Mouse (Mus musculus): ENCODE measurements around the gene AA467197. TPM values are rescaled to one million over a fixed set of nuclear protein-coding genes. Genes with fewer than 3 reads are reported as not detected.

The AA467197 gene
- total RNA-seq (2021) (under 1 TPM; 0.36 to 0.44 TPM), polyA plus RNA-seq (2012; rRNA removed) (0.38 TPM in 1 of 2 replicates, not detected in the other)
- long read RNA-seq = 0 reads

DNA sequence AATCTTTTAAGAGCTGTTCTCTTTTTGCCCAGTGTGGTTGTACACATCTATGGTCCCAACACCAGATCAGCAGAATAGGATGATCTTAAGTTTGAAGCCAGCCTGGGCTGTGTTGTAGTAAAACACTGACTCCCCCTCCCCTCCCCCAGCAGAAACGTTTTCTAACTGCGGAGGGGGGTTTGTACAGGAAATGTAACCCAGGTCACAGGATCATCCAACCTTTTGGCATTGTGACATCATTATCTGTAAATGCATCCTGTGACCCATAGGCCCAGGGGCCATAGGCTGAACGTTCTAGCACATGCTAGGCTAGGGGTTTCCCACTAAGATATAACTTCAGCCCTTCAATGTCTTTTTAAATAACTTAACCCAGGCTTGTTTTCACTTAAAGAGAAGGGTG lies at the start of gene AA467197:
AA467197 (plus strand) TSS at position 301 of the 400 bp plus-strand sequence.
- Histone ChIP-seq H3K4me1 (ENCODE audit: control insufficient read depth, insufficient read depth, low read length) (peaks cover 1% of the 10 kb centered on the region; the same call in 1 of the 2 replicates), H3K4me3 (peak within 1 kb of the TSS; percentile 31), H3K27me3 (ENCODE audit: control insufficient read depth, insufficient read depth, low read length) (no peaks in the 10 kb centered on the region), H3K36me3 (ENCODE audit: control insufficient read depth, insufficient read depth, low read length) (peaks cover 4% of the 10 kb centered on the region; the same call in 1 of the 2 replicates), H3K79me2 (replicated peaks; ENCODE audit: control insufficient read depth, insufficient read depth, low read length) (no peaks in the 10 kb centered on the region), H3K9ac (ENCODE audit: low read depth, low read length) (no peak within 1 kb of the TSS), H3K27ac (no peak within 1 kb of the TSS)
- intact Hi-C loops (cut with DNase I) = loop anchor here (1.0 to 10.0 kb wide), 2 partner anchors 30 to 118 kb away; no protein-coding TSS in a partner anchor
- DNase-seq = no peak
- no peak for TF ChIP-seq POLR2A (IDR thresholded peaks at IDR 0.05; ENCODE audit: insufficient read depth, low read depth, low read length)
- TF ChIP-seq CTCF (IDR thresholded peaks at IDR 0.05) = no peak
- TF ChIP-seq EP300 (IDR thresholded peaks at IDR 0.05; ENCODE audit: insufficient read depth, low read depth, low read length) = no peak
- 32% methylated on average over 3 of the region's 3 CpGs for WGBS

DNA sequence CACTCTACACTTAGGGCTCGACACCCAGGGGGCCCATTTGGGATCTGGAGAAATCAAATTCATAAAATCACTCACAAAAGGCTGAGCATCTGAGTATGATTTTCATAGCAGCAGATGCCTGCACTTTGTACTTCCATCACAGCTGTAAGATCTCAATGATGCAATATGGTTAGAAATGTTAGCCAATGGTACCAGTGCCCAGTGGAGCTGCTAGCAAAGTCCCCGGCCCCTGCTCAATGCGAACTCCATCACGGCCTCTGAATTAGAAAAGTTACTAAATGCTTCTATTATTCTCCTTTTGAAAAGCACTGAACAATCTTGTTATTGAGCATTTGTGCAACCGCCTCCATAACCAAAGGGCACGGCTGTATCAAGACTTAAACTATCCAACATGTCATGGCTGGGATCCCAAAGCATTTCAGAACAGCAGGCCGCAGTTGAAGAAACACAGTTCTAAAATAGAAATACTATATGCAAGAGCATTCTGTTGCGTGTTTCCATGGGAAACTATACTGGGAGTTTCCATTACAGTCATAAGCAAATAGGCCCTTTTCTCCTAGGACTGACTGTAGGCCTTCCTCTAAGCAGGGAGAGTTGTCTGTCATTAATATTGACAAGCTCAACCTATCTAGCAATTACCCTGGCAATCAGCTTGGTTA lies 48.8 kb upstream of the AA467197 start:
- WGBS = 87% methylated on average over 8 of the region's 8 CpGs

DNA sequence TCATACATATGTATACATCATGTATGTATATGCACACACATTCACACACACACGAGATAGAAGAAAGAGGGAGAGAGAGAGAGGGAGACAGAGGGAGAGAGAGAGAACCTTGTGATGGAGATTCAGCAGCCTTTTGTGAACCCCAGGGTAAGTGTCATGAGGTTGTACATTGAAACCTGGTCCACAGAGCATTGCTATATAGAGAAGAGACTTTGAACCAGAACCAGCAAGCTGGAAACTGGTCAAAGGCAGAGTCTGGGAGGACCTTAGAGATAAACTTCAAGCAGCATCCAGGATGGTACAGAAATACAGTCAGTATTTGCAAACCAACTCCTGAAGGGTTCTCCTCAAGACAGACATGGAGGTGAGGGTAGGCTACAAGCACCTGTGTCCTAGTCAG lies 46.4 kb upstream of the AA467197 start:
- H3K79me2 ChIP-seq (replicated peaks; ENCODE audit: control insufficient read depth, insufficient read depth, low read length) = no peaks in the 10 kb centered on the region
- no peak overlapping the region for H3K27ac ChIP-seq
- no peaks in the 10 kb centered on the region for H3K36me3 ChIP-seq (ENCODE audit: control insufficient read depth, insufficient read depth, low read length)
- no peak overlapping the region for H3K4me3 ChIP-seq
- H3K27me3 ChIP-seq (ENCODE audit: control insufficient read depth, insufficient read depth, low read length) = no peaks in the 10 kb centered on the region
- WGBS = 72% methylated on average over 1 of the region's 1 CpGs
- TF ChIP-seq EP300 (IDR thresholded peaks at IDR 0.05; ENCODE audit: insufficient read depth, low read depth, low read length) = no peak
- TF ChIP-seq POLR2A (IDR thresholded peaks at IDR 0.05; ENCODE audit: insufficient read depth, low read depth, low read length) = no peak
- TF ChIP-seq CTCF (IDR thresholded peaks at IDR 0.05) = no peak
- H3K9ac ChIP-seq (ENCODE audit: low read depth, low read length) = no peak overlapping the region
- no peak for DNase-seq
- no peaks in the 10 kb centered on the region for H3K4me1 ChIP-seq (ENCODE audit: control insufficient read depth, insufficient read depth, low read length)
- intact Hi-C loops (cut with DNase I) = no loop called here

More for the DNA sequence above, 48.8 kb upstream of the AA467197 start:
- intact Hi-C loops (cut with DNase I) = no loop called here
- TF ChIP-seq CTCF (IDR thresholded peaks at IDR 0.05) (no peak), EP300 (IDR thresholded peaks at IDR 0.05; ENCODE audit: insufficient read depth, low read depth, low read length) (no peak), POLR2A (IDR thresholded peaks at IDR 0.05; ENCODE audit: insufficient read depth, low read depth, low read length) (no peak)
- Histone ChIP-seq H3K4me1 (ENCODE audit: control insufficient read depth, insufficient read depth, low read length) (no peaks in the 10 kb centered on the region), H3K4me3 (no peak overlapping the region), H3K79me2 (replicated peaks; ENCODE audit: control insufficient read depth, insufficient read depth, low read length) (no peaks in the 10 kb centered on the region), H3K27me3 (ENCODE audit: control insufficient read depth, insufficient read depth, low read length) (no peaks in the 10 kb centered on the region), H3K36me3 (ENCODE audit: control insufficient read depth, insufficient read depth, low read length) (no peaks in the 10 kb centered on the region), H3K27ac (no peak overlapping the region), H3K9ac (ENCODE audit: low read depth, low read length) (no peak overlapping the region)
- DNase-seq = no peak

DNA sequence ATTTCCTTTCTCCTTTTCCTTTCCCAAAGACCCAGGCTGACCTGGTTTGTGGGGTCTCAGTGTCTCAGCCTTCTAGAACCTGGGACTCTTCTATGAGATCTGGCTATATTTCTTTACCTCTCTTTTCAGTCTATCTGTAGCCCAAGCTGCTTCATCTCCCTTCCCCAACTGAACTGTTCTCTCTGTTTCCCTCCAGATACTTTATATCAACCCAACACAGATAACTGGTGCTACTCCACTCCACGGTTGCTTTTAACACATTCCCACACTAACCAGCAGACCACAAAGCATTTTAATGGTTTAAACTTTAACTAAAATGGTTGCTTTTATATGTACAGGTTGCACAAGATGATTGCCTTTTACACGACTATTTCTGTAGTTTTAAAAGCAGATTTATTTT lies 45.6 kb upstream of the AA467197 start:
- Histone ChIP-seq H3K36me3 (ENCODE audit: control insufficient read depth, insufficient read depth, low read length) (no peaks in the 10 kb centered on the region), H3K79me2 (replicated peaks; ENCODE audit: control insufficient read depth, insufficient read depth, low read length) (no peaks in the 10 kb centered on the region), H3K9ac (ENCODE audit: low read depth, low read length) (no peak overlapping the region), H3K4me1 (ENCODE audit: control insufficient read depth, insufficient read depth, low read length) (no peaks in the 10 kb centered on the region), H3K27me3 (ENCODE audit: control insufficient read depth, insufficient read depth, low read length) (no peaks in the 10 kb centered on the region), H3K27ac (no peak overlapping the region), H3K4me3 (no peak overlapping the region)
- 55% methylated on average over 2 of the region's 2 CpGs for WGBS
- no peak for DNase-seq
- intact Hi-C loops (cut with DNase I) = no loop called here
- TF ChIP-seq CTCF (IDR thresholded peaks at IDR 0.05) (no peak), EP300 (IDR thresholded peaks at IDR 0.05; ENCODE audit: insufficient read depth, low read depth, low read length) (no peak), POLR2A (IDR thresholded peaks at IDR 0.05; ENCODE audit: insufficient read depth, low read depth, low read length) (no peak)

DNA sequence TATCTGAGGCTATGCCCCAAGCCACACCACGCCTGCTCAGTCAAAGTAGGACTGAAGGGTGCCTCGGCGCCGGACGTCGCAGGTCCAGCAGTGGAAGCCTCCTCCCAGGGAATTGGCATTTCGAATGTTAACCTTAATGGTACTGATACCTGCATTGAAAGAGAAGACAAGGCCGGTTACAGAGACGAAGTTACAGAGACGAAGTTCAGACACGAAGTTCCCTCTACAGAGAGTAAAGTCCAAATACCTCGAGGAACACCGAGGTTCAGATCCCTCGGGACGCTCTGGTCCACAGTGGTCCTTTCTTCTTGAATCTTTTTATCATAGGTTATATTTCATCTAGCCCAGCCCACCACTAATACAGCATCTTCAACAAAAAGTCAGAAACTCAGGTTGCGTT lies 41.3 kb upstream of the AA467197 start:
- intact Hi-C loops (cut with DNase I) = no loop called here
- H3K27ac ChIP-seq = no peak overlapping the region
- no peaks in the 10 kb centered on the region; the same call in 1 of the 2 replicates for H3K4me1 ChIP-seq (ENCODE audit: control insufficient read depth, insufficient read depth, low read length)
- DNase-seq = no peak
- H3K4me3 ChIP-seq = no peak overlapping the region
- no peaks in the 10 kb centered on the region for H3K27me3 ChIP-seq (ENCODE audit: control insufficient read depth, insufficient read depth, low read length)
- no peak overlapping the region for H3K9ac ChIP-seq (ENCODE audit: low read depth, low read length)
- TF ChIP-seq EP300 (IDR thresholded peaks at IDR 0.05; ENCODE audit: insufficient read depth, low read depth, low read length) (no peak), CTCF (IDR thresholded peaks at IDR 0.05) (no peak), POLR2A (IDR thresholded peaks at IDR 0.05; ENCODE audit: insufficient read depth, low read depth, low read length) (no peak)
- WGBS = 89% methylated on average over 16 of the region's 16 CpGs
- H3K36me3 ChIP-seq (ENCODE audit: control insufficient read depth, insufficient read depth, low read length) = no peaks in the 10 kb centered on the region
- no peaks in the 10 kb centered on the region for H3K79me2 ChIP-seq (replicated peaks; ENCODE audit: control insufficient read depth, insufficient read depth, low read length)

DNA sequence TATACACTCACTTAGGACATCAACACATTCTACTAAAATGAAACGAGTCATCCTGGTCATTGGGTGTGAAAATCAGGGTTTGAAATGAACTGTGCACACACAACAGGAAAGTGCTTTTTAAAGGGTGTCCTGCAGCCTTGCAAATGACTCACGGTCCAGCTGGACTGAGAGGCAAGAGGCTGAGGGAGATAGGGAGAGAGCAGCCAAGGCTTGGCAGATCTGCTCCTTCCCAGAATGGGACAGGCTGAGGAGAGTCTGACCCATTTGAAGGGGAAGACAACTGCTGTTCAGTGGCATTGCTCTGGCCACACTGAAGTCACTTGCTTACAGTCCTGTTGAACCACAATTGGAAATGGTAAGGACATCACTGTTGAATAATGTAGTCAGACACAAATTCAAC lies 37.0 kb upstream of the AA467197 start:
- peak; percentile 27 to 35 for DNase-seq
- Histone ChIP-seq H3K4me3 (no peak overlapping the region), H3K27me3 (ENCODE audit: control insufficient read depth, insufficient read depth, low read length) (no peaks in the 10 kb centered on the region), H3K4me1 (ENCODE audit: control insufficient read depth, insufficient read depth, low read length) (no peaks in the 10 kb centered on the region; the same call in 1 of the 2 replicates), H3K79me2 (replicated peaks; ENCODE audit: control insufficient read depth, insufficient read depth, low read length) (no peaks in the 10 kb centered on the region), H3K9ac (ENCODE audit: low read depth, low read length) (no peak overlapping the region), H3K36me3 (ENCODE audit: control insufficient read depth, insufficient read depth, low read length) (no peaks in the 10 kb centered on the region), H3K27ac (no peak overlapping the region)
- intact Hi-C loops (cut with DNase I) = no loop called here
- 44% methylated on average over 2 of the region's 2 CpGs for WGBS
- TF ChIP-seq EP300 (IDR thresholded peaks at IDR 0.05; ENCODE audit: insufficient read depth, low read depth, low read length) = no peak
- no peak for TF ChIP-seq POLR2A (IDR thresholded peaks at IDR 0.05; ENCODE audit: insufficient read depth, low read depth, low read length)
- no peak for TF ChIP-seq CTCF (IDR thresholded peaks at IDR 0.05)
